Mouse (Mus musculus): ENCODE data around the gene Foxs1. TPM values are rescaled to one million over a fixed set of nuclear protein-coding genes. Genes with fewer than 3 reads are reported as not detected.

Foxs1 gene
- polyA plus RNA-seq, 1 experiment from 2014 or later: 0.60 TPM

- no peaks in the 10 kb centered on the region for H3K27me3 ChIP-seq (ENCODE audit: poor library complexity, severe bottlenecking)
- no peak for DNase-seq (ENCODE audit: extremely low spot score, low spot score)
- H3K36me3 ChIP-seq (replicated peaks): peaks cover 99% of the 10 kb centered on the region
- no peak overlapping the region for H3K27ac ChIP-seq
- H3K9me3 ChIP-seq: no peaks in the 10 kb centered on the region
- no peak overlapping the region for H3K4me3 ChIP-seq
- WGBS: 96% methylated on average over 6 of the region's 6 CpGs
- no peaks in the 10 kb centered on the region for H3K4me1 ChIP-seq
Measured at GRCm38 (mm10) chr2:152884101-152884645, 48.8 kb downstream of the Foxs1 start.

Other genes starting within 250 kb of the Foxs1 start
- 39.1 and 40.3 TPM in 2 replicates for gene Mcts2, start 246.2 kb downstream of the Foxs1 start, polyA plus RNA-seq (2016; fragmentation: Nextera tagmentation; extraction: Ambion mirVana)
- gene Id1, start 197.0 kb downstream of the Foxs1 start, polyA plus RNA-seq (2016; fragmentation: Nextera tagmentation; extraction: Ambion mirVana): 57.5 and 61.1 TPM in 2 replicates
- gene Cox4i2, start 179.0 kb downstream of the Foxs1 start, polyA plus RNA-seq (2016; fragmentation: Nextera tagmentation; extraction: Ambion mirVana): 3.0 and 4.2 TPM in 2 replicates
- gene Bcl2l1, start 101.5 kb downstream of the Foxs1 start, polyA plus RNA-seq (2016; fragmentation: Nextera tagmentation; extraction: Ambion mirVana): 98.5 and 104 TPM in 2 replicates
- 162 and 163 TPM in 2 replicates for gene Tpx2, start 85.2 kb downstream of the Foxs1 start, polyA plus RNA-seq (2016; fragmentation: Nextera tagmentation; extraction: Ambion mirVana)
- 0.06 and 0.12 TPM in 2 replicates for gene Mylk2, start 21.9 kb downstream of the Foxs1 start, polyA plus RNA-seq (2016; fragmentation: Nextera tagmentation; extraction: Ambion mirVana)
- gene Dusp15, start 18.5 kb upstream of the Foxs1 start, polyA plus RNA-seq (2016; fragmentation: Nextera tagmentation; extraction: Ambion mirVana): 0.42 and 0.95 TPM in 2 replicates
- 1.3 and 1.6 TPM in 2 replicates for gene Ttll9, start 29.3 kb upstream of the Foxs1 start, polyA plus RNA-seq (2016; fragmentation: Nextera tagmentation; extraction: Ambion mirVana)
- 88.5 and 90.8 TPM in 2 replicates for gene Pdrg1, start 82.2 kb upstream of the Foxs1 start, polyA plus RNA-seq (2016; fragmentation: Nextera tagmentation; extraction: Ambion mirVana)
- 0.14 and 0.20 TPM in 2 replicates for gene Xkr7, start 98.6 kb upstream of the Foxs1 start, polyA plus RNA-seq (2016; fragmentation: Nextera tagmentation; extraction: Ambion mirVana)
- 0.83 and 0.84 TPM in 2 replicates for gene Ccm2l, start 132.7 kb upstream of the Foxs1 start, polyA plus RNA-seq (2016; fragmentation: Nextera tagmentation; extraction: Ambion mirVana)
- gene Hck, start 175.3 kb upstream of the Foxs1 start, polyA plus RNA-seq (2016; fragmentation: Nextera tagmentation; extraction: Ambion mirVana): 0.92 and 1.5 TPM in 2 replicates
- gene Tm9sf4, start 228.1 kb upstream of the Foxs1 start, polyA plus RNA-seq (2016; fragmentation: Nextera tagmentation; extraction: Ambion mirVana): 65.3 and 66.0 TPM in 2 replicates